Mouse (Mus musculus): ENCODE measurements around the gene Agpat2. TPM values are rescaled to one million over a fixed set of nuclear protein-coding genes. Genes with fewer than 3 reads are reported as not detected.

The Agpat2 gene
- polyA plus RNA-seq, 1 experiment from 2014 or later, result 20.6 TPM

- 90% methylated on average over 5 of the region's 5 CpGs for WGBS (ENCODE audit: insufficient replicate concordance)
- ATAC-seq (replicated peaks; ENCODE audit: insufficient number of reproducible peaks, low FRiP score, low TSS enrichment), result no peak
- H3K4me1 ChIP-seq (ENCODE audit: control insufficient read depth, insufficient read depth, low read length), result peaks cover 22% of the 10 kb centered on the region
- no peaks in the 10 kb centered on the region; the same call in 1 of the 2 replicates for H3K27me3 ChIP-seq (ENCODE audit: control insufficient read depth, insufficient read depth, low read length)
- H3K36me3 ChIP-seq (ENCODE audit: control insufficient read depth, insufficient read depth, low read length), result no peaks in the 10 kb centered on the region
- 0 out of 2 replicates have a peak overlapping the region, but pooled peaks have one; percentile 10 for H3K27ac ChIP-seq (ENCODE audit: low read depth, low read length)
- H3K9me3 ChIP-seq (replicated peaks; ENCODE audit: control insufficient read depth, low read length), result no peaks in the 10 kb centered on the region
- no peak overlapping the region for H3K4me3 ChIP-seq (ENCODE audit: low read depth, low read length)
- H3K9ac ChIP-seq (ENCODE audit: low read depth, low read length), result no peak overlapping the region
- no peak overlapping the region for H3K4me2 ChIP-seq
These were observed 23.5 kb downstream of the Agpat2 start for GRCm38 (mm10) chr2:26580751-26581150.

- Histone ChIP-seq H3K4me3 (ENCODE audit: low read depth, low read length) (no peak within 1 kb of the TSS), H3K36me3 (ENCODE audit: control insufficient read depth, insufficient read depth, low read length) (no peaks in the 10 kb centered on the region), H3K4me2 (no peak within 1 kb of the TSS), H3K27ac (ENCODE audit: low read depth, low read length) (peak within 1 kb of the TSS; percentile 80), H3K9ac (ENCODE audit: low read depth, low read length) (no peak within 1 kb of the TSS), H3K4me1 (ENCODE audit: control insufficient read depth, insufficient read depth, low read length) (peaks cover 28% of the 10 kb centered on the region), H3K9me3 (replicated peaks; ENCODE audit: control insufficient read depth, low read length) (no peaks in the 10 kb centered on the region), H3K27me3 (ENCODE audit: control insufficient read depth, insufficient read depth, low read length) (no peaks in the 10 kb centered on the region; the same call in 1 of the 2 replicates)
- no peak for ATAC-seq (replicated peaks; ENCODE audit: insufficient number of reproducible peaks, low FRiP score, low TSS enrichment)
- WGBS (ENCODE audit: insufficient replicate concordance), result 78% methylated on average over 1 of the region's 1 CpGs
These were observed 24.5 kb downstream of the Agpat2 start, which contains the start of gene Egfl7 for GRCm38 (mm10) chr2:26579714-26580113. TSS of gene Egfl7 (plus strand) at chr2:26580014.

GRCm38 (mm10) chr2:26578369-26578768, 25.8 kb downstream of the Agpat2 start:
- Histone ChIP-seq H3K9ac (ENCODE audit: low read depth, low read length) (no peak overlapping the region), H3K9me3 (replicated peaks; ENCODE audit: control insufficient read depth, low read length) (no peaks in the 10 kb centered on the region), H3K27me3 (ENCODE audit: control insufficient read depth, insufficient read depth, low read length) (no peaks in the 10 kb centered on the region), H3K36me3 (ENCODE audit: control insufficient read depth, insufficient read depth, low read length) (no peaks in the 10 kb centered on the region), H3K4me2 (no peak overlapping the region), H3K4me3 (ENCODE audit: low read depth, low read length) (no peak overlapping the region), H3K27ac (ENCODE audit: low read depth, low read length) (peak overlapping the region; percentile 80), H3K4me1 (ENCODE audit: control insufficient read depth, insufficient read depth, low read length) (peaks cover 35% of the 10 kb centered on the region)
- 39% methylated on average over 6 of the region's 6 CpGs for WGBS (ENCODE audit: insufficient replicate concordance)
- ATAC-seq (replicated peaks; ENCODE audit: insufficient number of reproducible peaks, low FRiP score, low TSS enrichment), result no peak

GRCm38 (mm10) chr2:26576462-26576861, 27.8 kb downstream of the Agpat2 start:
- no peaks in the 10 kb centered on the region for H3K36me3 ChIP-seq (ENCODE audit: control insufficient read depth, insufficient read depth, low read length)
- 38% methylated on average over 4 of the region's 4 CpGs for WGBS (ENCODE audit: insufficient replicate concordance)
- H3K4me3 ChIP-seq (ENCODE audit: low read depth, low read length), result no peak overlapping the region
- H3K27me3 ChIP-seq (ENCODE audit: control insufficient read depth, insufficient read depth, low read length), result no peaks in the 10 kb centered on the region
- peak overlapping the region; percentile 17; the same call in 1 of the 2 replicates for H3K4me2 ChIP-seq
- H3K4me1 ChIP-seq (ENCODE audit: control insufficient read depth, insufficient read depth, low read length), result peaks cover 51% of the 10 kb centered on the region
- H3K9ac ChIP-seq (ENCODE audit: low read depth, low read length), result no peak overlapping the region; the same call in 1 of the 2 replicates
- H3K9me3 ChIP-seq (replicated peaks; ENCODE audit: control insufficient read depth, low read length), result no peaks in the 10 kb centered on the region
- H3K27ac ChIP-seq (ENCODE audit: low read depth, low read length), result peak overlapping the region; percentile 80
- ATAC-seq (replicated peaks; ENCODE audit: insufficient number of reproducible peaks, low FRiP score, low TSS enrichment), result no peak

- Histone ChIP-seq H3K9ac (ENCODE audit: low read depth, low read length) (peak overlapping the region; percentile 44; the same call in 1 of the 2 replicates), H3K4me3 (ENCODE audit: low read depth, low read length) (no peak overlapping the region), H3K9me3 (replicated peaks; ENCODE audit: control insufficient read depth, low read length) (no peaks in the 10 kb centered on the region), H3K4me1 (ENCODE audit: control insufficient read depth, insufficient read depth, low read length) (peaks cover 53% of the 10 kb centered on the region), H3K27ac (ENCODE audit: low read depth, low read length) (peak overlapping the region; percentile 80), H3K4me2 (peak overlapping the region; percentile 17), H3K27me3 (ENCODE audit: control insufficient read depth, insufficient read depth, low read length) (no peaks in the 10 kb centered on the region), H3K36me3 (ENCODE audit: control insufficient read depth, insufficient read depth, low read length) (no peaks in the 10 kb centered on the region)
- 30% methylated on average over 4 of the region's 4 CpGs for WGBS (ENCODE audit: insufficient replicate concordance)
- ATAC-seq (replicated peaks; ENCODE audit: insufficient number of reproducible peaks, low FRiP score, low TSS enrichment), result peak; percentile 52
These were observed 28.4 kb downstream of the Agpat2 start for GRCm38 (mm10) chr2:26575865-26576264.

GRCm38 (mm10) chr2:26575378-26575777, 28.8 kb downstream of the Agpat2 start:
- H3K4me2 ChIP-seq, result peak overlapping the region; percentile 17
- peak overlapping the region; percentile 44; the same call in 1 of the 2 replicates for H3K9ac ChIP-seq (ENCODE audit: low read depth, low read length)
- H3K4me3 ChIP-seq (ENCODE audit: low read depth, low read length), result no peak overlapping the region
- H3K9me3 ChIP-seq (replicated peaks; ENCODE audit: control insufficient read depth, low read length), result no peaks in the 10 kb centered on the region
- no peak for ATAC-seq (replicated peaks; ENCODE audit: insufficient number of reproducible peaks, low FRiP score, low TSS enrichment)
- no peaks in the 10 kb centered on the region for H3K36me3 ChIP-seq (ENCODE audit: control insufficient read depth, insufficient read depth, low read length)
- WGBS (ENCODE audit: insufficient replicate concordance), result 50% methylated on average over 1 of the region's 1 CpGs
- no peaks in the 10 kb centered on the region for H3K27me3 ChIP-seq (ENCODE audit: control insufficient read depth, insufficient read depth, low read length)
- peaks cover 53% of the 10 kb centered on the region for H3K4me1 ChIP-seq (ENCODE audit: control insufficient read depth, insufficient read depth, low read length)
- H3K27ac ChIP-seq (ENCODE audit: low read depth, low read length), result peak overlapping the region; percentile 80

- no peaks in the 10 kb centered on the region for H3K36me3 ChIP-seq (ENCODE audit: control insufficient read depth, insufficient read depth, low read length)
- no peak overlapping the region for H3K4me3 ChIP-seq (ENCODE audit: low read depth, low read length)
- H3K4me2 ChIP-seq, result no peak overlapping the region
- no peak for ATAC-seq (replicated peaks; ENCODE audit: insufficient number of reproducible peaks, low FRiP score, low TSS enrichment)
- H3K9me3 ChIP-seq (replicated peaks; ENCODE audit: control insufficient read depth, low read length), result no peaks in the 10 kb centered on the region
- no peak overlapping the region for H3K9ac ChIP-seq (ENCODE audit: low read depth, low read length)
- H3K4me1 ChIP-seq (ENCODE audit: control insufficient read depth, insufficient read depth, low read length), result peaks cover 53% of the 10 kb centered on the region
- H3K27ac ChIP-seq (ENCODE audit: low read depth, low read length), result no peak overlapping the region; the same call in none of the 2 replicates
- WGBS (ENCODE audit: insufficient replicate concordance), result 43% methylated on average over 5 of the region's 5 CpGs
- no peaks in the 10 kb centered on the region for H3K27me3 ChIP-seq (ENCODE audit: control insufficient read depth, insufficient read depth, low read length)
These were observed 29.4 kb downstream of the Agpat2 start for GRCm38 (mm10) chr2:26574862-26575261.

GRCm38 (mm10) chr2:26573807-26574206, 30.4 kb downstream of the Agpat2 start:
- Histone ChIP-seq H3K4me3 (ENCODE audit: low read depth, low read length) (no peak overlapping the region), H3K9ac (ENCODE audit: low read depth, low read length) (no peak overlapping the region), H3K36me3 (ENCODE audit: control insufficient read depth, insufficient read depth, low read length) (no peaks in the 10 kb centered on the region), H3K9me3 (replicated peaks; ENCODE audit: control insufficient read depth, low read length) (no peaks in the 10 kb centered on the region), H3K27me3 (ENCODE audit: control insufficient read depth, insufficient read depth, low read length) (no peaks in the 10 kb centered on the region), H3K4me1 (ENCODE audit: control insufficient read depth, insufficient read depth, low read length) (peaks cover 48% of the 10 kb centered on the region), H3K4me2 (no peak overlapping the region; the same call in 1 of the 2 replicates), H3K27ac (ENCODE audit: low read depth, low read length) (peak overlapping the region; percentile 62)
- ATAC-seq (replicated peaks; ENCODE audit: insufficient number of reproducible peaks, low FRiP score, low TSS enrichment), result no peak
- WGBS (ENCODE audit: insufficient replicate concordance), result 24% methylated on average over 5 of the region's 5 CpGs

GRCm38 (mm10) chr2:26573396-26573795, 30.8 kb downstream of the Agpat2 start:
- Histone ChIP-seq H3K36me3 (ENCODE audit: control insufficient read depth, insufficient read depth, low read length) (no peaks in the 10 kb centered on the region), H3K4me2 (no peak overlapping the region; the same call in 1 of the 2 replicates), H3K27me3 (ENCODE audit: control insufficient read depth, insufficient read depth, low read length) (no peaks in the 10 kb centered on the region), H3K4me1 (ENCODE audit: control insufficient read depth, insufficient read depth, low read length) (peaks cover 46% of the 10 kb centered on the region), H3K4me3 (ENCODE audit: low read depth, low read length) (no peak overlapping the region), H3K9me3 (replicated peaks; ENCODE audit: control insufficient read depth, low read length) (no peaks in the 10 kb centered on the region), H3K27ac (ENCODE audit: low read depth, low read length) (peak overlapping the region; percentile 62), H3K9ac (ENCODE audit: low read depth, low read length) (0 out of 2 replicates have a peak overlapping the region, but pooled peaks have one; percentile 12)
- no peak for ATAC-seq (replicated peaks; ENCODE audit: insufficient number of reproducible peaks, low FRiP score, low TSS enrichment)
- 54% methylated on average over 12 of the region's 12 CpGs for WGBS (ENCODE audit: insufficient replicate concordance)
